Comparison of ENCODE assay signal across 8 mouse cellular contexts in genomic region chr4:151975441-151975840, GRCm38 (mm10). TPM values are rescaled to one million over a fixed set of nuclear protein-coding genes. Genes with fewer than 3 reads are reported as not detected.
DNase-seq lines count a peak whose midpoint lies in the region; ATAC-seq and TF ChIP-seq lines count a peak whose summit lies in the region.

No protein-coding gene starts in this region.

- H3K27ac ChIP-seq in midbrain, postnatal 0 days (ENCODE audit: low read depth, low read length): no peak overlapping the region
- H3K27ac ChIP-seq in midbrain, embryonic 15.5 days: no peak overlapping the region

- no peak overlapping the region for H3K4me2 ChIP-seq in midbrain, postnatal 0 days (ENCODE audit: low read depth, low read length, poor library complexity, severe bottlenecking)
- no peak overlapping the region for H3K4me2 ChIP-seq in midbrain, embryonic 15.5 days

- DNase-seq in gastrocnemius, postnatal 10 days: peak; percentile 51
- no peak for DNase-seq in gastrocnemius, postnatal 25 days
- DNase-seq in midbrain, postnatal 0 days (ENCODE audit: low spot score): peak; percentile 52
- DNase-seq in embryo, embryonic 11 days: peak; percentile 56
- peak; percentile 60 for DNase-seq in splenic B cell, adult 2 months (ENCODE audit: low read depth, low spot score)
- no peak for DNase-seq in layer of hippocampus, postnatal 36 days
- no peak for DNase-seq in frontal cortex, adult 2 months (ENCODE audit: extremely low spot score in 1 of 2, low spot score in 1 of 2)

- H3K9me3 ChIP-seq in midbrain, postnatal 0 days (ENCODE audit: low read length): no peaks in the 10 kb centered on the region
- H3K9me3 ChIP-seq in midbrain, embryonic 15.5 days: no peaks in the 10 kb centered on the region

- no peak overlapping the region for H3K4me3 ChIP-seq in midbrain, postnatal 0 days (ENCODE audit: low read depth, low read length)
- no peak overlapping the region for H3K4me3 ChIP-seq in midbrain, embryonic 15.5 days

- no peaks in the 10 kb centered on the region for H3K27me3 ChIP-seq in midbrain, postnatal 0 days (ENCODE audit: insufficient read depth, low read length)
- no peaks in the 10 kb centered on the region for H3K27me3 ChIP-seq in midbrain, embryonic 15.5 days (replicated peaks)
- H3K27me3 ChIP-seq in splenic B cell, adult 2 months (ENCODE audit: control insufficient read depth, insufficient read depth, low read length, poor library complexity, severe bottlenecking): no peaks in the 10 kb centered on the region

- no peak overlapping the region for H3K9ac ChIP-seq in midbrain, postnatal 0 days (replicated peaks; ENCODE audit: low read length, poor library complexity, severe bottlenecking)
- H3K9ac ChIP-seq in midbrain, embryonic 15.5 days: no peak overlapping the region

- peak; percentile 77 for TF ChIP-seq CTCF in midbrain, postnatal 0 days (IDR thresholded peaks at IDR 0.05)

- WGBS in midbrain, postnatal 0 days: 95% methylated on average over 3 of the region's 3 CpGs
- 98% methylated on average over 3 of the region's 3 CpGs for WGBS in midbrain, embryonic 15.5 days

- no peak for ATAC-seq in midbrain, postnatal 0 days (ENCODE audit: low FRiP score)
- no peak for ATAC-seq in midbrain, embryonic 15.5 days (replicated peaks)

- peaks cover 26% of the 10 kb centered on the region for H3K36me3 ChIP-seq in midbrain, postnatal 0 days (ENCODE audit: insufficient read depth, low read length)
- H3K36me3 ChIP-seq in midbrain, embryonic 15.5 days (replicated peaks): peaks cover 30% of the 10 kb centered on the region
- peaks cover 2% of the 10 kb centered on the region; the same call in 1 of the 2 replicates for H3K36me3 ChIP-seq in splenic B cell, adult 2 months (ENCODE audit: control insufficient read depth, insufficient read depth, low read length, poor library complexity, severe bottlenecking)

- H3K4me1 ChIP-seq in midbrain, postnatal 0 days (ENCODE audit: insufficient read depth, low read length): no peaks in the 10 kb centered on the region
- no peaks in the 10 kb centered on the region; the same call in 1 of the 2 replicates for H3K4me1 ChIP-seq in midbrain, embryonic 15.5 days

RNA-seq across cellular contexts. Expression of gene Thap3, which starts 13.4 kb away (rescaled TPM):
- total RNA-seq in gastrocnemius, postnatal 10 days (2021): 10 to 100 TPM; 34.1 to 34.4 TPM
- total RNA-seq in gastrocnemius, postnatal 25 days (2021): 10 to 100 TPM; 27.5 to 29.3 TPM
- 13.8 and 21.1 TPM in 2 replicates for total RNA-seq in midbrain, postnatal 0 days (2014; rRNA removed)
- polyA plus RNA-seq in midbrain, postnatal 0 days (2015; fragmentation: Nextera tagmentation; extraction: Ambion mirVana): 42.7 and 45.7 TPM in 2 replicates
- 38.3 and 39.5 TPM in 2 replicates for polyA plus RNA-seq in midbrain, embryonic 15.5 days (2015; fragmentation: Nextera tagmentation; extraction: Ambion mirVana)
- total RNA-seq in layer of hippocampus, postnatal 36 days (2021): 10 to 100 TPM; 24.6 to 29.9 TPM
- polyA plus RNA-seq in frontal cortex, adult 2 months (2012; rRNA removed): 29.8 and 39.4 TPM in 2 replicates

RNA-seq across cellular contexts. Expression of gene Phf13, which starts 20.6 kb away (rescaled TPM):
- total RNA-seq in gastrocnemius, postnatal 10 days (2021): 1 to 10 TPM; 6.5 to 9.5 TPM
- total RNA-seq in gastrocnemius, postnatal 25 days (2021): 1 to 10 TPM; 2.8 to 3.4 TPM
- total RNA-seq in midbrain, postnatal 0 days (2014; rRNA removed): 17.2 and 18.3 TPM in 2 replicates
- 16.6 and 17.1 TPM in 2 replicates for polyA plus RNA-seq in midbrain, postnatal 0 days (2015; fragmentation: Nextera tagmentation; extraction: Ambion mirVana)
- 22.5 and 22.7 TPM in 2 replicates for polyA plus RNA-seq in midbrain, embryonic 15.5 days (2015; fragmentation: Nextera tagmentation; extraction: Ambion mirVana)
- total RNA-seq in layer of hippocampus, postnatal 36 days (2021): 10 to 100 TPM; 11.1 to 11.6 TPM
- polyA plus RNA-seq in frontal cortex, adult 2 months (2012; rRNA removed): 9.1 and 9.3 TPM in 2 replicates

RNA-seq across cellular contexts. Expression of gene Klhl21, which starts 33.2 kb away (rescaled TPM):
- total RNA-seq in gastrocnemius, postnatal 10 days (2021): 10 to 100 TPM; 28.9 to 29.3 TPM
- 10 to 100 TPM; 56.9 to 66.5 TPM for total RNA-seq in gastrocnemius, postnatal 25 days (2021)
- 9.0 and 13.2 TPM in 2 replicates for total RNA-seq in midbrain, postnatal 0 days (2014; rRNA removed)
- polyA plus RNA-seq in midbrain, postnatal 0 days (2015; fragmentation: Nextera tagmentation; extraction: Ambion mirVana): 3.5 and 4.1 TPM in 2 replicates
- polyA plus RNA-seq in midbrain, embryonic 15.5 days (2015; fragmentation: Nextera tagmentation; extraction: Ambion mirVana): 3.6 and 4.0 TPM in 2 replicates
- 10 to 100 TPM; 20.5 to 21.4 TPM for total RNA-seq in layer of hippocampus, postnatal 36 days (2021)
- 11.2 and 12.1 TPM in 2 replicates for polyA plus RNA-seq in frontal cortex, adult 2 months (2012; rRNA removed)

RNA-seq across cellular contexts. Expression of gene Dnajc11, which starts 42.0 kb away (rescaled TPM):
- total RNA-seq in gastrocnemius, postnatal 10 days (2021): 10 to 100 TPM; 72.1 to 72.3 TPM
- total RNA-seq in gastrocnemius, postnatal 25 days (2021): 10 to 100 TPM; 59.3 to 68.8 TPM
- 83.2 and 88.5 TPM in 2 replicates for total RNA-seq in midbrain, postnatal 0 days (2014; rRNA removed)
- 73.7 and 75.9 TPM in 2 replicates for polyA plus RNA-seq in midbrain, postnatal 0 days (2015; fragmentation: Nextera tagmentation; extraction: Ambion mirVana)
- 89.4 and 92.5 TPM in 2 replicates for polyA plus RNA-seq in midbrain, embryonic 15.5 days (2015; fragmentation: Nextera tagmentation; extraction: Ambion mirVana)
- total RNA-seq in layer of hippocampus, postnatal 36 days (2021): 10 to 100 TPM; 62.0 to 63.1 TPM
- polyA plus RNA-seq in frontal cortex, adult 2 months (2012; rRNA removed): 62.5 and 64.2 TPM in 2 replicates

RNA-seq across cellular contexts. Expression of gene Zbtb48, which starts 52.0 kb away (rescaled TPM):
- total RNA-seq in gastrocnemius, postnatal 10 days (2021): 1 to 10 TPM; 3.2 to 4.7 TPM
- 1 to 10 TPM; 2.5 TPM for total RNA-seq in gastrocnemius, postnatal 25 days (2021)
- total RNA-seq in midbrain, postnatal 0 days (2014; rRNA removed): 7.8 and 8.9 TPM in 2 replicates
- 17.0 and 20.6 TPM in 2 replicates for polyA plus RNA-seq in midbrain, postnatal 0 days (2015; fragmentation: Nextera tagmentation; extraction: Ambion mirVana)
- polyA plus RNA-seq in midbrain, embryonic 15.5 days (2015; fragmentation: Nextera tagmentation; extraction: Ambion mirVana): 22.1 and 23.9 TPM in 2 replicates
- total RNA-seq in layer of hippocampus, postnatal 36 days (2021): 10 to 100 TPM; 11.7 to 13.7 TPM
- 17.6 and 19.1 TPM in 2 replicates for polyA plus RNA-seq in frontal cortex, adult 2 months (2012; rRNA removed)

Comparison
In these comparisons a context has a peak if more than half of its experiments do, and no peak if none do; other contexts are left out.
1. DNase-seq: peak in gastrocnemius, postnatal 10 days (single experiment), midbrain, postnatal 0 days (single experiment), embryo, embryonic 11 days (single experiment) and splenic B cell, adult 2 months (single experiment); none in gastrocnemius, postnatal 25 days (single experiment), layer of hippocampus, postnatal 36 days (0 of 2) and frontal cortex, adult 2 months (0 of 2).